ENCODE assay signal across 18 mouse cellular contexts in genomic region chr12:108810309-108810708, GRCm38 (mm10). TPM values are rescaled to one million over a fixed set of nuclear protein-coding genes. Genes with fewer than 3 reads are reported as not detected.
DNase-seq lines count a peak whose midpoint lies in the region; ATAC-seq and TF ChIP-seq lines count a peak whose summit lies in the region.
"Had no signal": no experiment of that assay in that cellular context is flagged by ENCODE, and none has a peak within 500 bp of the region (broad histone marks: within the 10 kb centered on the region; RNA-seq: fewer than 3 reads in every experiment).

No protein-coding gene starts in this region.

- no peaks in the 10 kb centered on the region for H3K27me3 ChIP-seq in liver, embryonic 14.5 days (ENCODE audit: control insufficient read depth, insufficient read depth, low read length)
- H3K27me3 ChIP-seq: embryonic facial prominence, embryonic 12.5 days; forebrain, embryonic 13.5 days; heart, embryonic 15.5 days had no signal

- H3K27ac ChIP-seq in liver, embryonic 14.5 days, result no peak overlapping the region
- H3K27ac ChIP-seq: embryonic facial prominence, embryonic 12.5 days; forebrain, embryonic 13.5 days; heart, adult 2 months; heart, embryonic 15.5 days; hindbrain, embryonic 10.5 days; hindbrain, embryonic 14.5 days had no signal

- no peak for DNase-seq in liver, embryonic 14.5 days (ENCODE audit: low read depth in 3 of 3, low spot score in 3 of 3)
- no peak for DNase-seq in frontal cortex, postnatal 10 days (ENCODE audit: low spot score in 2 of 2)
- no peak for DNase-seq in kidney, adult 9 months
- DNase-seq: adrenal gland, postnatal 36 days; cerebellum, adult 2 months; cerebellum, postnatal 10 days; forebrain, postnatal 0 days; gastrocnemius, postnatal 36 days; heart, adult 2 months had no signal

- no peak overlapping the region for H3K4me3 ChIP-seq in liver, embryonic 14.5 days (ENCODE audit: insufficient read depth in 1 of 2, low read depth in 2 of 2, low read length in 2 of 2)
- H3K4me3 ChIP-seq: embryonic facial prominence, embryonic 12.5 days; forebrain, embryonic 13.5 days; heart, adult 2 months; heart, embryonic 15.5 days; hindbrain, embryonic 10.5 days had no signal

- peaks cover 0 to 12% of the 10 kb centered on the region in 2 experiments; a peak in 2 of 4 replicates for H3K4me1 ChIP-seq in liver, embryonic 14.5 days (replicated peaks; ENCODE audit: control insufficient read depth in 2 of 2, insufficient read depth in 2 of 2, low read length in 1 of 2)
- H3K4me1 ChIP-seq: hindbrain, embryonic 10.5 days had no signal

- H3K9ac ChIP-seq in liver, embryonic 14.5 days (replicated peaks), result no peak overlapping the region
- H3K9ac ChIP-seq: embryonic facial prominence, embryonic 12.5 days; forebrain, embryonic 13.5 days; forebrain, postnatal 0 days; heart, embryonic 15.5 days; hindbrain, embryonic 14.5 days had no signal

- 41% methylated on average over 7 of the region's 7 CpGs for WGBS in liver, embryonic 14.5 days (ENCODE audit: insufficient replicate concordance)

- no peaks in the 10 kb centered on the region for H3K9me3 ChIP-seq in liver, embryonic 14.5 days (ENCODE audit: control insufficient read depth, low read length)
- H3K9me3 ChIP-seq: embryonic facial prominence, embryonic 12.5 days; forebrain, embryonic 13.5 days; heart, embryonic 15.5 days; hindbrain, embryonic 10.5 days had no signal

- H3K4me2 ChIP-seq in liver, embryonic 14.5 days (ENCODE audit: low read depth), result no peak overlapping the region
- H3K4me2 ChIP-seq: embryonic facial prominence, embryonic 12.5 days; forebrain, embryonic 13.5 days; heart, embryonic 11.5 days; heart, embryonic 15.5 days; hindbrain, embryonic 14.5 days had no signal

- TF ChIP-seq CTCF in liver, embryonic 14.5 days (IDR thresholded peaks at IDR 0.05; ENCODE audit: low read depth), result no peak

- 0 out of 2 replicates have a peak, but pooled peaks have one; percentile 5 for TF ChIP-seq EP300 in liver, embryonic 14.5 days (IDR thresholded peaks at IDR 0.05; ENCODE audit: low read depth)

- peaks cover 25% of the 10 kb centered on the region for H3K36me3 ChIP-seq in liver, embryonic 14.5 days (replicated peaks; ENCODE audit: control insufficient read depth, insufficient read depth, low read depth)

- ATAC-seq in common myeloid progenitor, adult 5-6 weeks (replicated peaks; ENCODE audit: low read depth, poor library complexity, severe bottlenecking), result peak; percentile 38; the same call in 1 of the 2 replicates
- peak; percentile 50 for ATAC-seq in erythroblast, adult 5-6 weeks (replicated peaks; ENCODE audit: low FRiP score, poor library complexity, severe bottlenecking)
- ATAC-seq in liver, embryonic 14.5 days (ENCODE audit: insufficient read depth), result peak; percentile 40; the same call in 1 of the 2 replicates
- ATAC-seq in megakaryocyte-erythroid progenitor cell, adult 5-6 weeks (replicated peaks; ENCODE audit: low FRiP score, low TSS enrichment, poor library complexity, severe bottlenecking), result peak; percentile 77
- ATAC-seq: forebrain, embryonic 13.5 days; forebrain, postnatal 0 days had no signal

RNA-seq across cellular contexts. Expression of gene Yy1, which starts 17.5 kb away (rescaled TPM):
- total RNA-seq in common myeloid progenitor, adult 5-6 weeks (2017), result 65.9 and 74.4 TPM in 2 replicates
- 15.8 and 29.5 TPM in 2 replicates for total RNA-seq in erythroblast, adult 5-6 weeks (2015; ENCODE audit: low replicate concordance)
- total RNA-seq in erythroblast, adult 5-6 weeks (2017; ENCODE audit: low replicate concordance), result 31.0 and 43.9 TPM in 2 replicates
- polyA plus RNA-seq in liver, embryonic 14.5 days (2012; rRNA removed), result 8.1 and 11.8 TPM in 2 replicates
- polyA plus RNA-seq in liver, embryonic 14.5 days (2014; fragmentation: Nextera tagmentation; extraction: Ambion mirVana), result 7.9 and 9.1 TPM in 2 replicates
- total RNA-seq in megakaryocyte-erythroid progenitor cell, adult 5-6 weeks (2014; fragmentation: Nextera tagmentation), result 52.3 and 58.0 TPM in 2 replicates
- 61.4 and 70.3 TPM in 2 replicates for total RNA-seq in megakaryocyte-erythroid progenitor cell, adult 5-6 weeks (2017)

RNA-seq across cellular contexts. Expression of gene Slc25a29, which starts 25.4 kb away (rescaled TPM):
- 0.78 TPM in 1 of 2 replicates, not detected in the other for total RNA-seq in common myeloid progenitor, adult 5-6 weeks (2017)
- 0.84 and 1.7 TPM in 2 replicates for total RNA-seq in erythroblast, adult 5-6 weeks (2015; ENCODE audit: low replicate concordance)
- not detected in 2 replicates for total RNA-seq in erythroblast, adult 5-6 weeks (2017; ENCODE audit: low replicate concordance)
- polyA plus RNA-seq in liver, embryonic 14.5 days (2012; rRNA removed), result 0.40 and 0.49 TPM in 2 replicates
- polyA plus RNA-seq in liver, embryonic 14.5 days (2014; fragmentation: Nextera tagmentation; extraction: Ambion mirVana), result 0.51 and 0.85 TPM in 2 replicates
- total RNA-seq in megakaryocyte-erythroid progenitor cell, adult 5-6 weeks (2014; fragmentation: Nextera tagmentation), result 0.54 TPM in 1 of 2 replicates, not detected in the other
- total RNA-seq in megakaryocyte-erythroid progenitor cell, adult 5-6 weeks (2017), result not detected in 2 replicates

RNA-seq across cellular contexts. Expression of gene Slc25a47, which starts 25.5 kb away (rescaled TPM):
- total RNA-seq in common myeloid progenitor, adult 5-6 weeks (2017), result 8.3 and 10.4 TPM in 2 replicates
- 9.0 TPM in 1 of 2 replicates, not detected in the other for total RNA-seq in erythroblast, adult 5-6 weeks (2015; ENCODE audit: low replicate concordance)
- 2.0 and 2.8 TPM in 2 replicates for total RNA-seq in erythroblast, adult 5-6 weeks (2017; ENCODE audit: low replicate concordance)
- polyA plus RNA-seq in liver, embryonic 14.5 days (2012; rRNA removed), result 3.9 and 4.3 TPM in 2 replicates
- 2.3 and 3.4 TPM in 2 replicates for polyA plus RNA-seq in liver, embryonic 14.5 days (2014; fragmentation: Nextera tagmentation; extraction: Ambion mirVana)
- 5.3 and 7.0 TPM in 2 replicates for total RNA-seq in megakaryocyte-erythroid progenitor cell, adult 5-6 weeks (2014; fragmentation: Nextera tagmentation)
- total RNA-seq in megakaryocyte-erythroid progenitor cell, adult 5-6 weeks (2017), result 6.2 and 16.2 TPM in 2 replicates
